Mouse (Mus musculus) G1E (cell line): ENCODE data around the gene Fam71e1. TPM values are rescaled to one million over a fixed set of nuclear protein-coding genes. Genes with fewer than 3 reads are reported as not detected.

Experiments
- ATAC-seq: 2 replicates; pipeline ENCODE4 v1.8.0; 2016; ENCODE audit warnings: mild to moderate bottlenecking; ENCODE audit not compliant: insufficient number of reproducible peaks, poor library complexity, low FRiP score, severe bottlenecking; ENCODE audit errors: extremely low read depth
- DNase-seq: peaks from one replicate; pipeline ENCODE4 v3.0.0; 2012; ENCODE audit warnings: low spot score
- H3K27me3 ChIP-seq: 2 replicates; pipeline ENCODE4 v1.6.1; 2012; ENCODE audit warnings: mild to moderate bottlenecking, low read length, inconsistent platforms; ENCODE audit not compliant: insufficient read depth
- H3K36me3 ChIP-seq: replicated peaks from 2 replicates; pipeline ENCODE3; 2012; ENCODE audit warnings: mild to moderate bottlenecking, inconsistent platforms
- H3K4me1 ChIP-seq: 2 replicates; pipeline ENCODE4 v1.6.1; 2012; ENCODE audit warnings: low read depth, low read length, inconsistent platforms, mixed read lengths; ENCODE audit not compliant: insufficient read depth
- H3K4me3 ChIP-seq: 2 replicates; pipeline ENCODE4 v1.5.1; 2012; ENCODE audit warnings: low read depth, mild to moderate bottlenecking, inconsistent platforms, low read length, moderate library complexity, mixed read lengths
- H3K9me3 ChIP-seq: replicated peaks from 2 replicates; pipeline ENCODE4 v1.6.1; 2012; ENCODE audit warnings: inconsistent platforms
- CTCF ChIP-seq: IDR thresholded peaks from 2 replicates; pipeline ENCODE4 v1.5.1; 2012; ENCODE audit warnings: low read depth, low read length, inconsistent platforms, mixed read lengths
- GATA1 ChIP-seq: IDR thresholded peaks from 2 replicates; pipeline ENCODE4 v1.6.1; 2012; ENCODE audit warnings: borderline replicate concordance, low read length, inconsistent platforms, mixed read lengths
- GATA2 ChIP-seq: IDR thresholded peaks from 2 replicates; pipeline ENCODE4 v1.6.1; 2012; ENCODE audit warnings: low read depth, low read length, inconsistent platforms, borderline replicate concordance
- POLR2AphosphoS5 ChIP-seq: IDR thresholded peaks from 2 replicates; pipeline ENCODE4 v1.6.1; 2012; ENCODE audit warnings: low read depth, low read length, inconsistent platforms; ENCODE audit not compliant: insufficient replicate concordance
- TAL1 ChIP-seq: conservative IDR thresholded peaks from 2 replicates; pipeline ENCODE4 v1.6.1; 2012; ENCODE audit warnings: low read depth, low read length, inconsistent platforms, mixed read lengths
- polyA plus RNA-seq: library from polyadenylated mRNA; stranded (reverse); fragments of >175 nt; gene quantifications from 2 replicates; pipeline ENCODE4 v1.2.3, GENCODE M21; 2012
- total RNA-seq, 2 experiments: library from RNA; stranded (forward) in 1 of 2; stranded (reverse) in 1 of 2; fragments of 200-1000 nt in 1 of 2; fragments of >200 nt in 1 of 2; fragmentation: Nextera tagmentation in 1 of 2; gene quantifications; 2 replicates each; pipeline ENCODE4 v1.2.3; 2014 to 2017

The Fam71e1 gene
- total and polyA plus RNA-seq, 3 experiments = 5.5 to 6.9 (median 6.8) TPM

GRCm38 (mm10) chr7:44532918-44533745, 36.8 kb downstream of the Fam71e1 start:
- no peaks in the 10 kb centered on the region for H3K9me3 ChIP-seq
- TF ChIP-seq GATA1 = no peak
- no peak for TF ChIP-seq GATA2
- DNase-seq = no peak
- H3K27me3 ChIP-seq = peaks cover 16% of the 10 kb centered on the region; the same call in 1 of the 2 replicates
- peaks cover 60% of the 10 kb centered on the region for H3K4me1 ChIP-seq
- no peak for ATAC-seq
- no peak overlapping the region for H3K4me3 ChIP-seq
- peaks cover 66% of the 10 kb centered on the region for H3K36me3 ChIP-seq

GRCm38 (mm10) chr7:44533746-44534045, 37.3 kb downstream of the Fam71e1 start:
- peaks cover 55% of the 10 kb centered on the region for H3K4me1 ChIP-seq
- DNase-seq (no peak), ATAC-seq (no peak)
- H3K9me3 ChIP-seq = no peaks in the 10 kb centered on the region
- H3K36me3 ChIP-seq = peaks cover 72% of the 10 kb centered on the region
- peaks cover 13% of the 10 kb centered on the region; the same call in 1 of the 2 replicates for H3K27me3 ChIP-seq
- no peak overlapping the region for H3K4me3 ChIP-seq
- TF ChIP-seq GATA1 = no peak
- TF ChIP-seq GATA2 = no peak
- no peak for TF ChIP-seq TAL1
- no peak for TF ChIP-seq CTCF
- no peak for TF ChIP-seq POLR2AphosphoS5

- ATAC-seq (no peak), DNase-seq (no peak)
- Histone ChIP-seq H3K4me1 (peaks cover 53% of the 10 kb centered on the region), H3K9me3 (no peaks in the 10 kb centered on the region), H3K4me3 (peak overlapping the region; percentile 17; the same call in 1 of the 2 replicates), H3K27me3 (peaks cover 8% of the 10 kb centered on the region; the same call in 1 of the 2 replicates), H3K36me3 (peaks cover 77% of the 10 kb centered on the region)
- TF ChIP-seq CTCF (no peak), GATA1 (no peak), TAL1 (no peak), POLR2AphosphoS5 (no peak), GATA2 (no peak)
Observed at GRCm38 (mm10) chr7:44534242-44534641, 37.9 kb downstream of the Fam71e1 start.

GRCm38 (mm10) chr7:44534656-44535441, 38.5 kb downstream of the Fam71e1 start:
- H3K36me3 ChIP-seq = peaks cover 83% of the 10 kb centered on the region
- DNase-seq = no peak

GRCm38 (mm10) chr7:44535657-44536589, 39.5 kb downstream of the Fam71e1 start:
- no peak for TF ChIP-seq GATA2
- no peak for TF ChIP-seq POLR2AphosphoS5
- no peak for TF ChIP-seq CTCF
- no peak for TF ChIP-seq TAL1
- Histone ChIP-seq H3K36me3 (peaks cover 94% of the 10 kb centered on the region), H3K4me3 (no peak overlapping the region), H3K4me1 (peaks cover 55% of the 10 kb centered on the region), H3K9me3 (no peaks in the 10 kb centered on the region), H3K27me3 (no peaks in the 10 kb centered on the region; the same call in 1 of the 2 replicates)
- no peak for DNase-seq
- no peak for ATAC-seq

More at GRCm38 (mm10) chr7:44534656-44535441, 38.5 kb downstream of the Fam71e1 start:
- no peak for ATAC-seq
- Histone ChIP-seq H3K4me1 (peaks cover 55% of the 10 kb centered on the region), H3K27me3 (peaks cover 4% of the 10 kb centered on the region; the same call in 1 of the 2 replicates), H3K4me3 (peak overlapping the region; percentile 17; the same call in 1 of the 2 replicates), H3K9me3 (no peaks in the 10 kb centered on the region)
- TF ChIP-seq CTCF = peak; percentile 14; the same call in 1 of the 2 replicates
- no peak for TF ChIP-seq POLR2AphosphoS5

- ATAC-seq = no peak
- H3K27me3 ChIP-seq = no peaks in the 10 kb centered on the region; the same call in 1 of the 2 replicates
- TF ChIP-seq CTCF = no peak
- no peak for TF ChIP-seq GATA2
- no peak for TF ChIP-seq TAL1
- no peak for TF ChIP-seq POLR2AphosphoS5
- no peak for TF ChIP-seq GATA1
- no peak overlapping the region for H3K4me3 ChIP-seq
- peaks cover 49% of the 10 kb centered on the region for H3K4me1 ChIP-seq
- H3K36me3 ChIP-seq = peaks cover 100% of the 10 kb centered on the region
- DNase-seq = no peak
- H3K9me3 ChIP-seq = no peaks in the 10 kb centered on the region
Observed at GRCm38 (mm10) chr7:44536590-44536968, 40.2 kb downstream of the Fam71e1 start.
